Mouse (Mus musculus): ENCODE measurements around the gene Noa1. TPM values are rescaled to one million over a fixed set of nuclear protein-coding genes. Genes with fewer than 3 reads are reported as not detected.
A peak's percentile ranks its signal among the peaks of the same experiment; 100 is the strongest.

Gene Noa1
- polyA plus RNA-seq, 1 experiment = 18.4 TPM

GRCm38 (mm10) chr5:77273151-77273550 lies 36.7 kb downstream of the Noa1 start:
- H3K4me1 ChIP-seq (ENCODE audit: control insufficient read depth, insufficient read depth, low read length) = no peaks in the 10 kb centered on the region
- TF ChIP-seq POLR2A (IDR thresholded peaks at IDR 0.05; ENCODE audit: extremely low read depth, insufficient read depth, low read length) = no peak
- TF ChIP-seq CTCF (IDR thresholded peaks at IDR 0.05; ENCODE audit: extremely low read depth, insufficient read depth, low read length) = no peak
- no peak overlapping the region for H3K27ac ChIP-seq (ENCODE audit: insufficient read depth, low read length)
- no peak overlapping the region for H3K4me3 ChIP-seq (ENCODE audit: insufficient read depth, low read length)

- no peak overlapping the region for H3K27ac ChIP-seq (ENCODE audit: insufficient read depth, low read length)
- TF ChIP-seq POLR2A (IDR thresholded peaks at IDR 0.05; ENCODE audit: extremely low read depth, insufficient read depth, low read length) (no peak), CTCF (IDR thresholded peaks at IDR 0.05; ENCODE audit: extremely low read depth, insufficient read depth, low read length) (no peak)
- H3K4me1 ChIP-seq (ENCODE audit: control insufficient read depth, insufficient read depth, low read length) = no peaks in the 10 kb centered on the region
- H3K4me3 ChIP-seq (ENCODE audit: insufficient read depth, low read length) = no peak overlapping the region
These were observed 40.5 kb downstream of the Noa1 start for GRCm38 (mm10) chr5:77269399-77269798.

- TF ChIP-seq CTCF (IDR thresholded peaks at IDR 0.05; ENCODE audit: extremely low read depth, insufficient read depth, low read length) (no peak), POLR2A (IDR thresholded peaks at IDR 0.05; ENCODE audit: extremely low read depth, insufficient read depth, low read length) (no peak)
- Histone ChIP-seq H3K4me3 (ENCODE audit: insufficient read depth, low read length) (no peak overlapping the region), H3K4me1 (ENCODE audit: control insufficient read depth, insufficient read depth, low read length) (no peaks in the 10 kb centered on the region), H3K27ac (ENCODE audit: insufficient read depth, low read length) (no peak overlapping the region)
These were observed 41.8 kb downstream of the Noa1 start for GRCm38 (mm10) chr5:77267957-77268624.

GRCm38 (mm10) chr5:77267441-77267840 lies 42.4 kb downstream of the Noa1 start:
- TF ChIP-seq CTCF (IDR thresholded peaks at IDR 0.05; ENCODE audit: extremely low read depth, insufficient read depth, low read length) = no peak
- no peak for TF ChIP-seq POLR2A (IDR thresholded peaks at IDR 0.05; ENCODE audit: extremely low read depth, insufficient read depth, low read length)
- no peak overlapping the region; the same call in 1 of the 2 replicates for H3K4me3 ChIP-seq (ENCODE audit: insufficient read depth, low read length)
- H3K4me1 ChIP-seq (ENCODE audit: control insufficient read depth, insufficient read depth, low read length) = no peaks in the 10 kb centered on the region
- H3K27ac ChIP-seq (ENCODE audit: insufficient read depth, low read length) = no peak overlapping the region

- Histone ChIP-seq H3K27ac (ENCODE audit: insufficient read depth, low read length) (no peak overlapping the region), H3K4me1 (ENCODE audit: control insufficient read depth, insufficient read depth, low read length) (no peaks in the 10 kb centered on the region), H3K4me3 (ENCODE audit: insufficient read depth, low read length) (peak overlapping the region; percentile 82)
- TF ChIP-seq POLR2A (IDR thresholded peaks at IDR 0.05; ENCODE audit: extremely low read depth, insufficient read depth, low read length) = no peak
- no peak for TF ChIP-seq CTCF (IDR thresholded peaks at IDR 0.05; ENCODE audit: extremely low read depth, insufficient read depth, low read length)
These were observed 42.9 kb downstream of the Noa1 start for GRCm38 (mm10) chr5:77266886-77267401.

- TF ChIP-seq POLR2A (IDR thresholded peaks at IDR 0.05; ENCODE audit: extremely low read depth, insufficient read depth, low read length) = no peak
- TF ChIP-seq CTCF (IDR thresholded peaks at IDR 0.05; ENCODE audit: extremely low read depth, insufficient read depth, low read length) = no peak
- 0 out of 2 replicates have a peak overlapping the region, but pooled peaks have one; percentile 22 for H3K27ac ChIP-seq (ENCODE audit: insufficient read depth, low read length)
- H3K4me3 ChIP-seq (ENCODE audit: insufficient read depth, low read length) = peak overlapping the region; percentile 82
- no peaks in the 10 kb centered on the region for H3K4me1 ChIP-seq (ENCODE audit: control insufficient read depth, insufficient read depth, low read length)
These were observed 43.6 kb downstream of the Noa1 start for GRCm38 (mm10) chr5:77266066-77266885.

GRCm38 (mm10) chr5:77265671-77266065 lies 44.2 kb downstream of the Noa1 start:
- Histone ChIP-seq H3K27ac (ENCODE audit: insufficient read depth, low read length) (no peak overlapping the region), H3K4me3 (ENCODE audit: insufficient read depth, low read length) (peak overlapping the region; percentile 82), H3K4me1 (ENCODE audit: control insufficient read depth, insufficient read depth, low read length) (no peaks in the 10 kb centered on the region)
- TF ChIP-seq CTCF (IDR thresholded peaks at IDR 0.05; ENCODE audit: extremely low read depth, insufficient read depth, low read length) (no peak), POLR2A (IDR thresholded peaks at IDR 0.05; ENCODE audit: extremely low read depth, insufficient read depth, low read length) (no peak)

GRCm38 (mm10) chr5:77265081-77265670 lies 44.7 kb downstream of the Noa1 start, which contains the start of gene Rest:
Gene Rest, plus strand, starts transcription at chr5:77265491.
- TF ChIP-seq CTCF (IDR thresholded peaks at IDR 0.05; ENCODE audit: extremely low read depth, insufficient read depth, low read length) (no peak), POLR2A (IDR thresholded peaks at IDR 0.05; ENCODE audit: extremely low read depth, insufficient read depth, low read length) (no peak)
- H3K27ac ChIP-seq (ENCODE audit: insufficient read depth, low read length) = no peak within 1 kb of the TSS
- H3K4me3 ChIP-seq (ENCODE audit: insufficient read depth, low read length) = peak within 1 kb of the TSS; percentile 82
- no peaks in the 10 kb centered on the region for H3K4me1 ChIP-seq (ENCODE audit: control insufficient read depth, insufficient read depth, low read length)

- no peak overlapping the region for H3K27ac ChIP-seq (ENCODE audit: insufficient read depth, low read length)
- no peaks in the 10 kb centered on the region for H3K4me1 ChIP-seq (ENCODE audit: control insufficient read depth, insufficient read depth, low read length)
- H3K4me3 ChIP-seq (ENCODE audit: insufficient read depth, low read length) = no peak overlapping the region
- TF ChIP-seq CTCF (IDR thresholded peaks at IDR 0.05; ENCODE audit: extremely low read depth, insufficient read depth, low read length) (no peak), POLR2A (IDR thresholded peaks at IDR 0.05; ENCODE audit: extremely low read depth, insufficient read depth, low read length) (no peak)
These were observed 47.8 kb downstream of the Noa1 start for GRCm38 (mm10) chr5:77262105-77262504.
